8 mouse cellular contexts compared by ENCODE assay signal in genomic region chr12:85169877-85170276, GRCm38 (mm10). TPM values are rescaled to one million over a fixed set of nuclear protein-coding genes. Genes with fewer than 3 reads are reported as not detected.
DNase-seq lines count a peak whose midpoint lies in the region; ATAC-seq and TF ChIP-seq lines count a peak whose summit lies in the region.

No protein-coding gene starts in this region.

- no peak overlapping the region for H3K9ac ChIP-seq in heart, adult 2 months (ENCODE audit: low read depth, low read length)
- H3K9ac ChIP-seq in lung, postnatal 0 days (replicated peaks; ENCODE audit: low read depth) = no peak overlapping the region
- H3K9ac ChIP-seq in hindbrain, embryonic 16.5 days (ENCODE audit: low read depth, low read length) = no peak overlapping the region
- H3K9ac ChIP-seq in stomach, embryonic 15.5 days = no peak overlapping the region

- H3K36me3 ChIP-seq in heart, adult 2 months (ENCODE audit: control insufficient read depth, insufficient read depth, low read length) = no peaks in the 10 kb centered on the region
- no peaks in the 10 kb centered on the region for H3K36me3 ChIP-seq in lung, postnatal 0 days (ENCODE audit: insufficient read depth, low read length)
- no peaks in the 10 kb centered on the region for H3K36me3 ChIP-seq in hindbrain, embryonic 16.5 days (ENCODE audit: control insufficient read depth, insufficient read depth, low read length)
- peaks cover 3% of the 10 kb centered on the region; the same call in 1 of the 2 replicates for H3K36me3 ChIP-seq in stomach, embryonic 15.5 days

- no peaks in the 10 kb centered on the region for H3K79me2 ChIP-seq in heart, adult 2 months (replicated peaks; ENCODE audit: control insufficient read depth, insufficient read depth, low read length)

- TF ChIP-seq EP300 in heart, adult 2 months (IDR thresholded peaks at IDR 0.05; ENCODE audit: insufficient read depth, low read depth, low read length) = no peak
- TF ChIP-seq EP300 in lung, postnatal 0 days (IDR thresholded peaks at IDR 0.05) = no peak

- peaks cover 10% of the 10 kb centered on the region for H3K4me1 ChIP-seq in heart, adult 2 months (ENCODE audit: control insufficient read depth, insufficient read depth, low read length)
- H3K4me1 ChIP-seq in lung, postnatal 0 days (ENCODE audit: insufficient read depth, low read depth, low read length) = peaks cover 3% of the 10 kb centered on the region; the same call in 1 of the 2 replicates
- H3K4me1 ChIP-seq in hindbrain, embryonic 16.5 days (ENCODE audit: control insufficient read depth, insufficient read depth, low read depth, low read length) = peaks cover 9% of the 10 kb centered on the region; the same call in 1 of the 2 replicates
- peaks cover 19% of the 10 kb centered on the region; the same call in 1 of the 2 replicates for H3K4me1 ChIP-seq in stomach, embryonic 15.5 days

- no peaks in the 10 kb centered on the region for H3K9me3 ChIP-seq in lung, postnatal 0 days (ENCODE audit: low read length)
- no peaks in the 10 kb centered on the region for H3K9me3 ChIP-seq in hindbrain, embryonic 16.5 days (ENCODE audit: control insufficient read depth, low read length)
- no peaks in the 10 kb centered on the region for H3K9me3 ChIP-seq in stomach, embryonic 15.5 days

- H3K27ac ChIP-seq in heart, adult 2 months = peak overlapping the region; percentile 42
- H3K27ac ChIP-seq in lung, postnatal 0 days (ENCODE audit: low read length) = no peak overlapping the region
- H3K27ac ChIP-seq in hindbrain, embryonic 16.5 days (ENCODE audit: low read depth, low read length) = peak overlapping the region; percentile 49
- H3K27ac ChIP-seq in stomach, embryonic 15.5 days = no peak overlapping the region

- no peak overlapping the region for H3K4me3 ChIP-seq in heart, adult 2 months
- H3K4me3 ChIP-seq in lung, postnatal 0 days (ENCODE audit: low read depth, low read length) = no peak overlapping the region
- no peak overlapping the region for H3K4me3 ChIP-seq in hindbrain, embryonic 16.5 days (ENCODE audit: low read length)
- H3K4me3 ChIP-seq in stomach, embryonic 15.5 days (replicated peaks) = no peak overlapping the region

- TF ChIP-seq CTCF in heart, adult 2 months (IDR thresholded peaks at IDR 0.05) = no peak
- TF ChIP-seq CTCF in lung, postnatal 0 days (IDR thresholded peaks at IDR 0.05) = no peak

- TF ChIP-seq POLR2A in heart, adult 2 months (IDR thresholded peaks at IDR 0.05; ENCODE audit: insufficient read depth, low read depth, low read length) = no peak

- 50% methylated on average over 3 of the region's 3 CpGs for WGBS in heart, adult 2 months
- 61% methylated on average over 3 of the region's 3 CpGs for WGBS in lung, postnatal 0 days
- WGBS in hindbrain, embryonic 16.5 days = 50% methylated on average over 3 of the region's 3 CpGs
- 72% methylated on average over 3 of the region's 3 CpGs for WGBS in stomach, embryonic 15.5 days

- DNase-seq in heart, adult 2 months = peak in 1 of 2 experiments; percentile 45
- DNase-seq in heart, adult 8-10 months (ENCODE audit: low spot score) = no peak
- no peak for DNase-seq in lung, postnatal 0 days (ENCODE audit: low spot score)
- DNase-seq in lung, postnatal 14 days = no peak
- DNase-seq in testis, postnatal 10 days (ENCODE audit: low spot score) = no peak

- ATAC-seq in lung, postnatal 0 days = peak; percentile 7; the same call in 1 of the 2 replicates
- ATAC-seq in hindbrain, embryonic 16.5 days = peak; percentile 86
- no peak for ATAC-seq in stomach, embryonic 15.5 days (ENCODE audit: insufficient read depth, low FRiP score, low read depth)
- no peak for ATAC-seq in megakaryocyte-erythroid progenitor cell, adult 5-6 weeks (replicated peaks; ENCODE audit: low FRiP score, low TSS enrichment, poor library complexity, severe bottlenecking)

- peak overlapping the region; percentile 37; the same call in 1 of the 2 replicates for H3K4me2 ChIP-seq in lung, postnatal 0 days (replicated peaks; ENCODE audit: low read depth, low read length)
- peak overlapping the region; percentile 50; the same call in 1 of the 2 replicates for H3K4me2 ChIP-seq in hindbrain, embryonic 16.5 days (ENCODE audit: low read length)
- 0 out of 2 replicates have a peak overlapping the region, but pooled peaks have one; percentile 29 for H3K4me2 ChIP-seq in stomach, embryonic 15.5 days

- intact Hi-C loops in heart, adult 2 months (cut with DNase I) = loop anchor here (1.0 to 5.0 kb wide), 6 partner anchors 17 to 135 kb away; partner anchors contain the start of genes Acyp1, Eif2b2 and Zc2hc1c

- no peaks in the 10 kb centered on the region for H3K27me3 ChIP-seq in heart, adult 2 months (ENCODE audit: control insufficient read depth, insufficient read depth, low read length)
- H3K27me3 ChIP-seq in lung, postnatal 0 days (replicated peaks; ENCODE audit: insufficient read depth, low read length) = no peaks in the 10 kb centered on the region
- no peaks in the 10 kb centered on the region; the same call in 1 of the 2 replicates for H3K27me3 ChIP-seq in hindbrain, embryonic 16.5 days (replicated peaks; ENCODE audit: control insufficient read depth, insufficient read depth, low read length)
- H3K27me3 ChIP-seq in stomach, embryonic 15.5 days (replicated peaks) = no peaks in the 10 kb centered on the region

RNA-seq across cellular contexts. Expression of gene Pgf, which starts 7.7 kb away (rescaled TPM):
- total RNA-seq in heart, adult 2 months (2021) = 1 to 10 TPM; 5.4 to 5.7 TPM
- 4.3 and 4.6 TPM in 2 replicates for polyA plus RNA-seq in heart, adult 2 months (2012; rRNA removed)
- 1 to 10 TPM; 3.7 to 5.1 (median 4.1) TPM for total RNA-seq in heart, adult 8-10 months (2022)
- 12.7 and 19.0 TPM in 2 replicates for polyA plus RNA-seq in lung, postnatal 0 days (2015; fragmentation: Nextera tagmentation; extraction: Ambion mirVana)
- polyA plus RNA-seq in hindbrain, embryonic 16.5 days (2015; fragmentation: Nextera tagmentation; extraction: Ambion mirVana) = 11.7 and 13.1 TPM in 2 replicates
- 14.7 and 16.0 TPM in 2 replicates for polyA plus RNA-seq in stomach, embryonic 15.5 days (2015; fragmentation: Nextera tagmentation; extraction: Ambion mirVana)
- not detected in 2 replicates for total RNA-seq in megakaryocyte-erythroid progenitor cell, adult 5-6 weeks (2014; fragmentation: Nextera tagmentation)
- not detected in 2 replicates for total RNA-seq in megakaryocyte-erythroid progenitor cell, adult 5-6 weeks (2017)

RNA-seq across cellular contexts. Expression of gene Rps6kl1, which starts 18.8 kb away (rescaled TPM):
- total RNA-seq in heart, adult 2 months (2021) = 1 to 10 TPM; 2.3 to 2.4 TPM
- 3.4 and 5.1 TPM in 2 replicates for polyA plus RNA-seq in heart, adult 2 months (2012; rRNA removed)
- 1 to 10 TPM; 1.7 to 3.5 (median 2.8) TPM for total RNA-seq in heart, adult 8-10 months (2022)
- polyA plus RNA-seq in lung, postnatal 0 days (2015; fragmentation: Nextera tagmentation; extraction: Ambion mirVana) = 0.82 and 0.83 TPM in 2 replicates
- polyA plus RNA-seq in hindbrain, embryonic 16.5 days (2015; fragmentation: Nextera tagmentation; extraction: Ambion mirVana) = 39.0 and 39.4 TPM in 2 replicates
- 1.7 and 1.8 TPM in 2 replicates for polyA plus RNA-seq in stomach, embryonic 15.5 days (2015; fragmentation: Nextera tagmentation; extraction: Ambion mirVana)
- total RNA-seq in megakaryocyte-erythroid progenitor cell, adult 5-6 weeks (2014; fragmentation: Nextera tagmentation) = 0.35 TPM in 1 of 2 replicates, not detected in the other
- total RNA-seq in megakaryocyte-erythroid progenitor cell, adult 5-6 weeks (2017) = not detected in 2 replicates

RNA-seq across cellular contexts. Expression of gene Eif2b2, which starts 49.4 kb away (rescaled TPM):
- total RNA-seq in heart, adult 2 months (2021) = 10 to 100 TPM; 40.3 to 45.8 TPM
- polyA plus RNA-seq in heart, adult 2 months (2012; rRNA removed) = 60.2 and 63.1 TPM in 2 replicates
- total RNA-seq in heart, adult 8-10 months (2022) = 10 to 100 TPM; 39.5 to 50.6 (median 45.2) TPM
- 58.7 and 64.9 TPM in 2 replicates for polyA plus RNA-seq in lung, postnatal 0 days (2015; fragmentation: Nextera tagmentation; extraction: Ambion mirVana)
- 80.1 and 82.3 TPM in 2 replicates for polyA plus RNA-seq in hindbrain, embryonic 16.5 days (2015; fragmentation: Nextera tagmentation; extraction: Ambion mirVana)
- polyA plus RNA-seq in stomach, embryonic 15.5 days (2015; fragmentation: Nextera tagmentation; extraction: Ambion mirVana) = 76.7 and 78.1 TPM in 2 replicates
- 95.6 and 101 TPM in 2 replicates for total RNA-seq in megakaryocyte-erythroid progenitor cell, adult 5-6 weeks (2014; fragmentation: Nextera tagmentation)
- 64.2 and 72.2 TPM in 2 replicates for total RNA-seq in megakaryocyte-erythroid progenitor cell, adult 5-6 weeks (2017)

RNA-seq across cellular contexts. Expression of gene Dlst, which starts 59.2 kb away (rescaled TPM):
- 100 to 1,000 TPM; 668 to 715 TPM for total RNA-seq in heart, adult 2 months (2021)
- polyA plus RNA-seq in heart, adult 2 months (2012; rRNA removed) = 423 and 709 TPM in 2 replicates
- 100 to 1,000 TPM; 715 to 820 (median 788) TPM for total RNA-seq in heart, adult 8-10 months (2022)
- polyA plus RNA-seq in lung, postnatal 0 days (2015; fragmentation: Nextera tagmentation; extraction: Ambion mirVana) = 70.7 and 72.5 TPM in 2 replicates
- 122 and 129 TPM in 2 replicates for polyA plus RNA-seq in hindbrain, embryonic 16.5 days (2015; fragmentation: Nextera tagmentation; extraction: Ambion mirVana)
- 102 and 106 TPM in 2 replicates for polyA plus RNA-seq in stomach, embryonic 15.5 days (2015; fragmentation: Nextera tagmentation; extraction: Ambion mirVana)
- total RNA-seq in megakaryocyte-erythroid progenitor cell, adult 5-6 weeks (2014; fragmentation: Nextera tagmentation) = 216 and 227 TPM in 2 replicates
- 230 and 281 TPM in 2 replicates for total RNA-seq in megakaryocyte-erythroid progenitor cell, adult 5-6 weeks (2017)

RNA-seq across cellular contexts. Expression of gene Prox2, which starts 59.3 kb away (rescaled TPM):
- total RNA-seq in heart, adult 2 months (2021) = 1 to 10 TPM; 1.2 to 1.5 TPM
- 1.1 and 1.7 TPM in 2 replicates for polyA plus RNA-seq in heart, adult 2 months (2012; rRNA removed)
- total RNA-seq in heart, adult 8-10 months (2022) = 1 to 10 TPM; 1.1 to 3.0 (median 1.8) TPM
- 3.7 and 5.6 TPM in 2 replicates for polyA plus RNA-seq in lung, postnatal 0 days (2015; fragmentation: Nextera tagmentation; extraction: Ambion mirVana)
- 1.2 and 1.6 TPM in 2 replicates for polyA plus RNA-seq in hindbrain, embryonic 16.5 days (2015; fragmentation: Nextera tagmentation; extraction: Ambion mirVana)
- polyA plus RNA-seq in stomach, embryonic 15.5 days (2015; fragmentation: Nextera tagmentation; extraction: Ambion mirVana) = 2.9 and 3.0 TPM in 2 replicates
- 2.5 and 11.8 TPM in 2 replicates for total RNA-seq in megakaryocyte-erythroid progenitor cell, adult 5-6 weeks (2014; fragmentation: Nextera tagmentation)
- 4.3 and 8.3 TPM in 2 replicates for total RNA-seq in megakaryocyte-erythroid progenitor cell, adult 5-6 weeks (2017)

Comparison
In these comparisons a context has a peak if more than half of its experiments do, and no peak if none do; other contexts are left out.
1. H3K27ac ChIP-seq: peak in heart, adult 2 months (single experiment) and hindbrain, embryonic 16.5 days (single experiment); none in lung, postnatal 0 days (single experiment) and stomach, embryonic 15.5 days (single experiment).
2. ATAC-seq: peak in lung, postnatal 0 days (single experiment) and hindbrain, embryonic 16.5 days (single experiment); none in stomach, embryonic 15.5 days (single experiment) and megakaryocyte-erythroid progenitor cell, adult 5-6 weeks (single experiment).
3. Peak in every context shown above with its lines, with median percentiles within 50 percentile points of each other: H3K4me2 ChIP-seq.